Mouse (Mus musculus) brown adipose tissue, adult 24 weeks (tissue): ENCODE results near the gene P4htm. TPM values are rescaled to one million over a fixed set of nuclear protein-coding genes. Genes with fewer than 3 reads are reported as not detected.

Source experiments
- H3K27ac ChIP-seq: fragments of 200-500 bp; replicated peaks from 2 replicates; pipeline ENCODE4 v1.5.1; 2012; ENCODE audit warnings: low read depth, mild to moderate bottlenecking, low read length
- H3K4me1 ChIP-seq: fragments of 200-500 bp; 2 replicates; pipeline ENCODE4 v1.6.1; 2012; ENCODE audit warnings: low read length, mixed read lengths; ENCODE audit not compliant: control insufficient read depth, insufficient read depth, insufficient read length
- H3K4me3 ChIP-seq: fragments of 200-500 bp; 2 replicates; pipeline ENCODE4 v1.5.1; 2012; ENCODE audit warnings: low read depth, mild to moderate bottlenecking, low read length, moderate library complexity; ENCODE audit not compliant: insufficient read depth
- polyA plus RNA-seq: library from polyadenylated mRNA; stranded (reverse); fragments of >200 nt; gene quantifications from 2 replicates; pipeline ENCODE4 v1.2.4, GENCODE M21; 2012; ENCODE audit not compliant: missing spikeins, insufficient read depth, insufficient read length

The P4htm gene
- polyA plus RNA-seq, 1 experiment = 1.3 TPM

DNA sequence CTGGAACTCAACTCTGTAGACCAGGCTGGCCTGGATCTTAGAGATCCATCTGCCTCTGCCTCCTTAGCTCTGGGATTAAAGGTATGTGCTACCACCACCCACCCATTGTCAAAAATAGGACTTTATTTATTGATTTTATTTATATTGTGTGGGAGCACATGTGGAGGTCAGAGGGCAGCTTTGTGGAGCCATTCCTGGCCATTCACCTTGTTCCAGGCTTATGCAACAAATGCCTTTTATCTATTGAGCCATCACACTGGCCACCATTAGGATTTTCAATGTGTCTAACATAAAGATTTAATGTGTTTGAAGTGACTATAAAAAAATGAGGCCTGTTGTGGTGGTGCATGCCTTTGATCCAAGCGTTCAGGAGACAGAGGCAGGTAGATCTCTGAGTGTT is 66.0 kb downstream of the P4htm start:
- H3K4me3 ChIP-seq = no peak overlapping the region
- no peak overlapping the region for H3K27ac ChIP-seq
- H3K4me1 ChIP-seq = no peaks in the 10 kb centered on the region

- no peak overlapping the region for H3K27ac ChIP-seq
- H3K4me3 ChIP-seq = no peak overlapping the region
- no peaks in the 10 kb centered on the region for H3K4me1 ChIP-seq
Measured at GRCm38 (mm10) chr9:108530954-108531353, 66.5 kb downstream of the P4htm start.

Other genes with a start within 250 kb of the P4htm start
- 48.4 and 52.8 TPM in 2 replicates for gene Usp4, start 249.8 kb downstream of the P4htm start, polyA plus RNA-seq
- gene 1700102P08Rik, start 204.9 kb downstream of the P4htm start, polyA plus RNA-seq = not detected in 2 replicates
- not detected in 2 replicates for gene Ccdc36, start 169.2 kb downstream of the P4htm start, polyA plus RNA-seq
- not detected in 2 replicates for gene BC048562, start 161.2 kb downstream of the P4htm start, polyA plus RNA-seq
- 8.2 and 11.6 TPM in 2 replicates for gene Ccdc71, start 137.1 kb downstream of the P4htm start, polyA plus RNA-seq
- gene Klhdc8b, start 136.1 kb downstream of the P4htm start, polyA plus RNA-seq = 4.4 and 6.9 TPM in 2 replicates
- 19.1 and 38.4 TPM in 2 replicates for gene Lamb2, start 117.9 kb downstream of the P4htm start, polyA plus RNA-seq
- 35.9 and 48.5 TPM in 2 replicates for gene Usp19, start 107.1 kb downstream of the P4htm start, polyA plus RNA-seq
- 85.0 and 107 TPM in 2 replicates for gene Qars, start 90.0 kb downstream of the P4htm start, polyA plus RNA-seq
- 40.9 and 45.7 TPM in 2 replicates for gene Qrich1, start 80.9 kb downstream of the P4htm start, polyA plus RNA-seq
- gene Impdh2, start 37.4 kb downstream of the P4htm start, polyA plus RNA-seq = 18.9 and 21.5 TPM in 2 replicates
- gene Ndufaf3, start 30.2 kb downstream of the P4htm start, polyA plus RNA-seq = 91.2 and 111 TPM in 2 replicates
- gene Dalrd3, start 27.8 kb downstream of the P4htm start, polyA plus RNA-seq = 57.1 and 58.3 TPM in 2 replicates
- gene Wdr6, start 18.9 kb downstream of the P4htm start, polyA plus RNA-seq = 14.6 TPM in 2 replicates
- 22.4 and 29.8 TPM in 2 replicates for gene Arih2, start 51.7 kb upstream of the P4htm start, polyA plus RNA-seq
- 545 and 591 TPM in 2 replicates for gene Slc25a20, start 64.4 kb upstream of the P4htm start, polyA plus RNA-seq
- 12.4 and 20.8 TPM in 2 replicates for gene Prkar2a, start 91.6 kb upstream of the P4htm start, polyA plus RNA-seq
- 14.0 and 16.2 TPM in 2 replicates for gene Ip6k2, start 186.1 kb upstream of the P4htm start, polyA plus RNA-seq
- gene Nckipsd, start 210.7 kb upstream of the P4htm start, polyA plus RNA-seq = 3.9 and 6.4 TPM in 2 replicates
- gene Celsr3, start 228.7 kb upstream of the P4htm start, polyA plus RNA-seq = not detected in 2 replicates